Mouse (Mus musculus) lung, embryonic 14.5 days (tissue): ENCODE results near the gene Tbxa2r. TPM values are rescaled to one million over a fixed set of nuclear protein-coding genes. Genes with fewer than 3 reads are reported as not detected.

Experiments
- ATAC-seq: fragments of 200-750 bp; cut with Nextera tagmentation; 2 replicates; pipeline ENCODE4 v1.8.0; 2017; ENCODE audit warnings: mild to moderate bottlenecking, moderate TSS enrichment, moderate library complexity; ENCODE audit not compliant: insufficient read depth
- DNase-seq: peaks from one replicate; pipeline ENCODE4 v3.0.0-alpha.2; 2015
- H3K27ac ChIP-seq: fragments of 300-500 bp; sonication (generic); 2 replicates; pipeline ENCODE4 v1.5.1; 2014; ENCODE audit warnings: low read depth, mild to moderate bottlenecking, moderate library complexity
- H3K27me3 ChIP-seq: fragments of 300-500 bp; sonication (generic); 2 replicates; pipeline ENCODE4 v1.6.1; 2014; ENCODE audit warnings: low read length, control low read depth; ENCODE audit not compliant: insufficient read depth
- H3K36me3 ChIP-seq: fragments of 300-500 bp; sonication (generic); 2 replicates; pipeline ENCODE4 v1.6.1; 2014; ENCODE audit warnings: control low read depth; ENCODE audit not compliant: insufficient read depth
- H3K4me1 ChIP-seq: fragments of 300-500 bp; sonication (generic); 2 replicates; pipeline ENCODE4 v1.6.1; 2014; ENCODE audit warnings: antibody characterized with exemption, control low read depth; ENCODE audit not compliant: insufficient read depth
- H3K4me2 ChIP-seq: fragments of 300-500 bp; sonication (generic); 2 replicates; pipeline ENCODE4 v1.6.1; 2014; ENCODE audit warnings: mild to moderate bottlenecking
- H3K4me3 ChIP-seq: fragments of 300-500 bp; sonication (generic); 2 replicates; pipeline ENCODE4 v1.5.1; 2014; ENCODE audit warnings: low read depth, low read length
- H3K9ac ChIP-seq: fragments of 300-500 bp; sonication (generic); 2 replicates; pipeline ENCODE4 v1.6.1; 2014
- H3K9me3 ChIP-seq: fragments of 300-500 bp; sonication (generic); 2 replicates; pipeline ENCODE4 v1.6.1; 2016; ENCODE audit warnings: low read depth, low read length, control low read depth
- CTCF ChIP-seq: IDR thresholded peaks from 2 replicates; pipeline ENCODE4 v1.5.1; 2016; ENCODE audit warnings: antibody characterized with exemption, low read depth
- WGBS: fragments of 180-500 bp; shearing (Covaris S2); extraction: QIAGEN DNeasy Blood & Tissue Kit; methylation state at CpG from one replicate; pipeline ENCODE4 v1.1.7; 2014; 5-methylcytosine and 5-hydroxymethylcytosine counted together
- polyA plus RNA-seq: library from polyadenylated mRNA; unstranded; fragments of >200 nt; fragmentation: Nextera tagmentation; extraction: Ambion mirVana; gene quantifications from 2 replicates; pipeline ENCODE4 v1.2.1, GENCODE M21; 2014

Tbxa2r gene
- polyA plus RNA-seq, 1 experiment from 2014 or later = 15.0 TPM

DNA sequence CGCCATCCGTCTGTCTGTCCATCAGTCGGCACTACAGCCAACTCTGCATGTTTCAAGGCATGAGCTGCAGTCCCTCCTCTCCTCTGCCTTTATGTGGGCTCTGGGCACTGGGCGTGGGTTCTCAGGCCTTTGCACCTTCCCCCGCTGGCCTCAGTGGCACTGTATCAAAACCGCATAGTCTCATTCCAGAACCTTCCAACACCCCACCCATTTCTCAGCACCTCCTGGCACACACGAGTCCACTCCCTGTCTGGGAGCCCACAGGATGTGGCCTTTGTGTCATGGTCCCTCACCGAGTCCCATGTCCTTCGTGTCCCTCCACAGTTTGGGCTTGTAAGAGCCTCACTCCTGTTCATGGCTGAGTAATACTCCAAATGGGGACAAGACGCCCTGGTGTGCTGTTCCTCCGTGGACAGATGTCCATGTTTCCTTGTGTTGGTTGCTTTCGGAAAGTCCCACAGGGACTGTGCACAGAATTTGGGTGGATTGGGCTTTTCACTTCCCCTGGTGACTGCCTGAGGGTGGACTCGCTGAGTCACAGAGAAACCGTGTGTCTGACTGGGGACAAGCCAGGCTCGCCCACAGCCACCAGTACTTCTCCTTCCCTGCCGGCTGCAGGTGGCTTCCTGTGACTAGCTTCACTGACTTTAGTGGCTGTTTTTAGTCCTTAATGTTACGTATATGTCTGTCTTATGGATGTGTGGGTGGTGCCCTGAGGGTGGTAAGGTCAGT, 30.0 kb upstream of the Tbxa2r start:
- H3K36me3 ChIP-seq = peaks cover 5% of the 10 kb centered on the region; the same call in 1 of the 2 replicates
- no peaks in the 10 kb centered on the region for H3K9me3 ChIP-seq
- ATAC-seq (no peak), DNase-seq (no peak)
- H3K4me1 ChIP-seq = peaks cover 11% of the 10 kb centered on the region
- H3K27me3 ChIP-seq = no peaks in the 10 kb centered on the region
- no peak for TF ChIP-seq CTCF
- 91% methylated on average over 17 of the region's 17 CpGs for WGBS
- H3K27ac ChIP-seq = no peak overlapping the region; the same call in 1 of the 2 replicates
- H3K4me2 ChIP-seq = no peak overlapping the region
- no peak overlapping the region for H3K4me3 ChIP-seq
- no peak overlapping the region for H3K9ac ChIP-seq

DNA sequence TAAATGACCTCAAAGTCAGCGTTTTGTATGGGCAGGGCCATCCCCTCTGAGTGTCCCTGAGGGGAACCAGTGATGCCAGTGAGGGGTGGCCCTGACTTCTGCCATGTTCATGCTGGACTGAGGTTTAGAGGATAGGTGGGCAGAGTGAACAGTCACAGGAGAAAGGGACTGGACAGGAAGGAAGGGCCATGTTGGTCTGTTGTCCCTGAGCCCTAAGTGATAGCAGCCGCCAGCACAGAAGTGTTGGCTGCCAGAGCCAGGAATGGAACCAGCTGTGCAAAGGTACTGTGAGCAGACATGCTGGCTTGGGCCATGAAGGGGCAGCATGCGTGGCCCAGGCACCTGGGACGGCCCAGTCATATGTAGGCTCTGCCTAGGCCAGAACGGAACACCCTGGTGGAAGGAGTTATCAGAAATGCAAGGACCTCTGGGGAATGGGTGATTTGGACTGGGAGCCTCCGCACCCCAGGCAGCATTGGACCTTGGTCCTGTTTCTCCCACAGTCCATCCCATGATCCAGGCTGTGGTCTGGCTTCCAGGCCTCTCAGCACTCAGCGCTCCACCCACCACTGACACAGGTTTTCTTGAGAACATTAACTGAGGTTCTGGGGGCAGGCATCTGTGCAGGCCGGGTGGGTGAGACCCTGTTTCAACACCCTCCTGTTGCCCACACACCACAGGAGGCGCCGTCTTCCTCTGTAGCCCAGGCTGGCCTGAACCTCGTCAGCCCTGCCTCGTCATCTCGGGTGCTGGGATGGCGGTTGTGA, 28.8 kb upstream of the Tbxa2r start:
- Histone ChIP-seq H3K9ac (no peak overlapping the region), H3K36me3 (peaks cover 5% of the 10 kb centered on the region; the same call in 1 of the 2 replicates), H3K4me1 (no peaks in the 10 kb centered on the region), H3K27ac (no peak overlapping the region), H3K4me2 (no peak overlapping the region), H3K27me3 (no peaks in the 10 kb centered on the region), H3K4me3 (no peak overlapping the region), H3K9me3 (no peaks in the 10 kb centered on the region)
- ATAC-seq (no peak), DNase-seq (no peak)
- WGBS = 82% methylated on average over 14 of the region's 14 CpGs
- TF ChIP-seq CTCF = no peak

DNA sequence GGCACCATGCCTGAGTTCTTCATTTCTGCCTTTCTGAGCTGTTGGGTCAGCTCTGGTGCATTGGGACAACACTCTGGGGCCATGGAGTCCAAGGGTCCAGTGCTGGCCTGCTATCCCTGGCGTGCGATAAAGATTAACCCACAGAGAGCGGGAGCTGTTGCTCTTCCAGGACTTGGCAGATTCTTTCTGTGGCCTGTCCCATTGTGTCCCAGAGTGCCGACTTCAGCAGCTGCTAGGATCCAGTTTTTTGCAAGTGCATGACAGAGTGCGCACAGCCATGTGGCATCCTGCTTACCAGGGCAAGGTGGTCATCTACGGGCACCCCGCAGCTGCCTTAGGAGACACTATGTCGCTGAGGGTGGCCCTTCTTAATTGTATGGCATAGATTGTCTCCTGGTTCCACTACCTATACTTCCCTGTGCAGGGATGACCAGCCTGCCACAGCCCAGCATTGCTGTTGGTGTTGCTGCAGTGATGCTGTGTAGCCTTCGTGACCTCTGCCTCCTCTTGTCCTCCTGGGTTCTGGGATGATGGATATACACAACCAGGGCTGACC, 28.1 kb upstream of the Tbxa2r start:
- H3K4me2 ChIP-seq = no peak overlapping the region
- ATAC-seq (no peak), DNase-seq (no peak)
- H3K9me3 ChIP-seq = no peaks in the 10 kb centered on the region
- peaks cover 2% of the 10 kb centered on the region; the same call in 1 of the 2 replicates for H3K36me3 ChIP-seq
- 75% methylated on average over 9 of the region's 9 CpGs for WGBS
- 0 out of 2 replicates have a peak overlapping the region, but pooled peaks have one; percentile 9 for H3K9ac ChIP-seq
- no peaks in the 10 kb centered on the region for H3K27me3 ChIP-seq
- no peak overlapping the region for H3K27ac ChIP-seq
- H3K4me1 ChIP-seq = no peaks in the 10 kb centered on the region
- no peak for TF ChIP-seq CTCF
- H3K4me3 ChIP-seq = no peak overlapping the region

DNA sequence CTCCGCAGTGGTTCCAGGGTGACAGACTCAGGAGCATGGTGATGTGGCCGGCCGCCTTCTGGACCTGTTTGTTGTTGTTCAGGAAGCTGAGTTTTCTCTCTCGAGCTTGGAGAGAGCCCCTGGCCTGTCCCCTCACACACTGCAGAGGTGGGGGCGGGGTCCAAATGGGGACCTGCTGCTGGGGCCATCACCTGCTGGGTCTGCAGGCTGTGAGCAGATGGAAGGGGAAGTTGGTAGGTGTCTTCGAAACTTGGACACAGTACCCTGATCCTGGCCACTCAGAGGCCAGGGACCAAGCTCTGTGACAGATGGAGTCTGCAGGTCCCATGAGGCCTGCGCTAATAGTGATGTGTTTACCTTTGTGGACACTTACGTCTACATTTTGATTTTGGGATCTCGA, 27.2 kb upstream of the Tbxa2r start:
- Histone ChIP-seq H3K27me3 (no peaks in the 10 kb centered on the region), H3K9ac (no peak overlapping the region), H3K4me2 (no peak overlapping the region), H3K36me3 (peaks cover 8% of the 10 kb centered on the region), H3K9me3 (no peaks in the 10 kb centered on the region), H3K4me1 (no peaks in the 10 kb centered on the region), H3K27ac (no peak overlapping the region), H3K4me3 (no peak overlapping the region)
- DNase-seq (no peak), ATAC-seq (no peak)
- no peak for TF ChIP-seq CTCF
- 71% methylated on average over 9 of the region's 9 CpGs for WGBS

DNA sequence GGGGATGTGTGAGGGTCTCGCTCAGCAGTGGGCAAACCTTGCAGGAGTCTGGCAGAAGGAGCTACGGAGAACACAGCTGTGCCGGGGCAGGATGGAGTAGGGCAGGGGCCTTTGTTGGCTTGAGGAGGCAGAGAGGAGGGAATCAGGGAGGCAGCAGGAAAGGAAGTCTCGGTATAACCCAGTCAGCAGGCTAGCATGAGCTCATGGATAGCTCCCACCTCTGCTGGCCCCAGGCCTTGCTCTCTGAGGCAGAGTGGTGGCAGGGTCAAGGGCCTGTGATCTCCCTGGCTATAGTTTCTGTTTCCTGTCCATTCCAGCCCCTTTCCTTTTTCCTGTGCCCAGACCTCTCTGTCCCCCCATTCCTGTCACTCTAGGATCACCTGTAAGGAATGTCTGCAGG, 26.2 kb upstream of the Tbxa2r start:
- Histone ChIP-seq H3K4me2 (no peak overlapping the region), H3K4me3 (no peak overlapping the region), H3K27me3 (no peaks in the 10 kb centered on the region), H3K9ac (peak overlapping the region; percentile 29; the same call in 1 of the 2 replicates), H3K4me1 (no peaks in the 10 kb centered on the region), H3K36me3 (peaks cover 18% of the 10 kb centered on the region), H3K9me3 (no peaks in the 10 kb centered on the region), H3K27ac (peak overlapping the region; percentile 65)
- 61% methylated on average over 4 of the region's 4 CpGs for WGBS
- DNase-seq = no peak
- no peak for ATAC-seq
- no peak for TF ChIP-seq CTCF

DNA sequence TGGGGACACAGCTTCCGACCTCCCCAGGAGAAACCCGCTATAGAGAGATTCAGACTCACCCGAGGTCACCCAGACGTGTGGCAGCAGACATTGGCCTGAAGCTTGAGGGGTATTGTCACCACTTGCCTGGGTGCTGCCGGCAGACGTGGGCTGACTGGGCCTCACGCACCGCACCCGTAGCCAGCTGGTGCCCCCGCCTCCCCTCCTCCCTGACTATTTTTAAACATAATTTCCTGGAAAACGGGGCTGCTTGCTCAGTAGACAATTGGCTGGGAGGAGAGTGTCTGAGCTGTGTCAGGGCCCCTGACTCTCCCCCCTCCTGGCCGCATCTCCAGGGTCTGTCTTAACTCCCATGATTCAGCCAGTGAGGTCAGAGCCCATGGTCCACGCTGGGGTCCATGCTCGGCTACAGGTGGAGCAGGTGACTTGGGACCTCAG, 25.7 kb upstream of the Tbxa2r start:
- no peaks in the 10 kb centered on the region for H3K4me1 ChIP-seq
- no peak overlapping the region for H3K9ac ChIP-seq
- DNase-seq = no peak
- 47% methylated on average over 14 of the region's 14 CpGs for WGBS
- no peak for TF ChIP-seq CTCF
- H3K27me3 ChIP-seq = no peaks in the 10 kb centered on the region
- H3K27ac ChIP-seq = no peak overlapping the region
- no peaks in the 10 kb centered on the region for H3K9me3 ChIP-seq
- H3K4me3 ChIP-seq = no peak overlapping the region
- ATAC-seq = no peak
- peaks cover 23% of the 10 kb centered on the region for H3K36me3 ChIP-seq
- H3K4me2 ChIP-seq = peak overlapping the region; percentile 3; the same call in 1 of the 2 replicates

DNA sequence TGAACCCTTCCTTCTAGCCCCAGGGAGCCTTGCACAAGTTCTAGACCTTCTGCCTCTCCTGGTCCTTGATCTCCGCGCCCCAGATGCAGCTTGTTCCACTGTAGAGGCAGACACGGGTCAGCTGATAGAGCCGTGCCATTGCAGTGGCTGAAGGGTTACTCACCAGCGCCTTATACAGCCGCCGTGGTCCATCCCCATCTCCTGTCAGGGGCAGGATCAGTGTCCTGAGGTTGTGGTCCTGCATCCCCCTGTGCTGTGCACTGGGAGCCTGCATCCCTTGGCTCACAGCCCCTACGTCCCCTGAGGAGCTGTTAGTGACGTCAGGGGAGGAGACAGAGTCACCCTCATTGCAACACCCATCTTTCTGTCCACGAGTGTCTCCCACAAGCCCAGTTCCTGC, 25.3 kb upstream of the Tbxa2r start:
- Histone ChIP-seq H3K36me3 (peaks cover 28% of the 10 kb centered on the region), H3K27ac (no peak overlapping the region), H3K9me3 (no peaks in the 10 kb centered on the region), H3K4me1 (no peaks in the 10 kb centered on the region), H3K9ac (no peak overlapping the region), H3K27me3 (no peaks in the 10 kb centered on the region), H3K4me3 (no peak overlapping the region), H3K4me2 (peak overlapping the region; percentile 3; the same call in 1 of the 2 replicates)
- ATAC-seq (no peak), DNase-seq (no peak)
- no peak for TF ChIP-seq CTCF
- 58% methylated on average over 10 of the region's 10 CpGs for WGBS
